Mouse (Mus musculus) layer of hippocampus, adult 9-10 months (tissue): ENCODE measurements around the gene Isg15.

Experiments
- DNase-seq: peaks from one replicate; pipeline ENCODE4 v3.0.0; 2022; ENCODE audit warnings: low spot score

Gene Isg15

DNA sequence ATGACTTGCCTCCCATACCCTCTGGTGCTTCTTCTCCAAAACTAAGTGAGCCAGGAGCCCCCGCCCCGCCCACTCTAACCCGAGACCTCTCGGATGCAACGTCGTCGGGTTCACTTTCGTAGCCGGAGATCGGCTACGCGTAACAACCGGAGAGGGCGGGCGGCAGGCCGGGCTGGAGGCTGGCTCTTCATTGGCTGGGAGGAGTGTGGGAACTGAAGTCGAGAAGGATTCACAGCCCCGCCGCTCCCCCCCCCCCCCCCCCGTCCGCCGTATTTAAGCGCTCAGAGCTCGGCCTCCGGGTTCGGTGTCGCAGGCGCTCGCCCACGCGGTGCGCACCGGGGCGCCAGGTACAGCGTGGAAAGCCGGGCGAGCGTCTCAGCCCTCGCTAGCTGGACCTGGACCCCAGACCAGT, 2.4 kb upstream of the Isg15 start, which contains the start of gene AW011738:
AW011738 (plus strand) TSS at position 304 of the 412 bp plus-strand sequence.
- no peak for DNase-seq

DNA sequence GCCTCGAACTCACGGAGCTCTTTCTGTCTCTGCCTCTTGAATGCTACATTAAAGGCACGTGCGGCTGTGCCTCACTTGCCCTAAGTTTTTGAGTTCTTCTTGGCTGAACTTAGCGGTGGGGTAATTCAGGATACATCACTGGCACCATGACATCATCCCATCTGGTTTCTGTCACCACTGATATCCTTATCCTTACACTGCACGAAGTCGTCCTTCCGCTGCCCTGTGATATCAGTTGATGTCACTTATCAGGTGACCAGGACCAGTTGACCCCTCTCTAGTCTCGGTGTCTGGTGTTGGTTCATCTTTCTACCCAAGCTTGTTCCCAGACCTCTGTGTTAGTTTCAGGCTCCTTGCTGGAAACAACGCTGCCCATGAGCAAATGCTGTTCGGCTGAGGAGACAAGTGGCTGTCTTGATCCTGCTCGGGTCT, 1.9 kb upstream of the Isg15 start:
- no peak for DNase-seq

GRCm38 (mm10) chr4:156197829-156198205, 2.8 kb downstream of the Isg15 start:
- DNase-seq, result peak; percentile 49

DNA sequence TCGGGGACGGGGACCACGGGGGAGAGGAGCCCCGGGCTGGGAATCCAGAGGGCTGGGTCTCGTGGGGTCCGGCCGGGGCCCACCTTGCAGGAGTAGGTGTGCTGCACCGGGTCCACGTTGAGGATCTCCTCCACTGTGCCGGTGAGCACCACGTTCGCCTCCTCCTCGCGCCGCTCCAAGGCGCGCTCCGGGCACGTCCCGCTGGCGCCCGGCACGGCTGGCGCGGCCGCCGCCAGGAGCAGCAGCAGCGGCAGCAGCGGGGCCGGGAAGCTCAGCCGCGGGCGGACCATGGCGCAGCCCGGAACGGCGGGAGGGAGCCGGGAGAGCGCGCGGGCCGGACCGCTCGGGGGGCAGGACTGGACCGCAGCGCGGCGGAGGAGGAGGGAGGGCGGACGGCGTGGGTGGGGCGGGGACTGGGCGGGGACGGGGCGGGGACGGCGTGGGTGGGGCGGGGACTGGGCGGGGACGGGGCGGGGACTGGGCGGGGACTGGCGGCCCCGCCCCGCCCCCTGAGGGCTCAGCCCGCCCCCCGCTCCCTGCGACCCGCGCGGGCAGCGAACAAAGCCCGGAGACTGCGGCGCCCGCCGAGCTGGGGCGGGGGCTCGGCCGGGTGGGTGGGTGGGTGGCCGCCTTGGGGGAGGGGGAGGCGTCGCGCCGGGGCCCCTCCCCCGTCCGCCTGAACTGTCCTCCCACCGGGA, 3.3 kb downstream of the Isg15 start, which contains the start of gene Agrn:
Agrn (minus strand) TSS at position 358 of the 698 bp plus-strand sequence.
- no peak for DNase-seq

GRCm38 (mm10) chr4:156195927-156196870, 4.4 kb downstream of the Isg15 start:
- DNase-seq, result no peak

- no peak for DNase-seq
These were observed 6.3 kb downstream of the Isg15 start for GRCm38 (mm10) chr4:156194346-156194745.

DNA sequence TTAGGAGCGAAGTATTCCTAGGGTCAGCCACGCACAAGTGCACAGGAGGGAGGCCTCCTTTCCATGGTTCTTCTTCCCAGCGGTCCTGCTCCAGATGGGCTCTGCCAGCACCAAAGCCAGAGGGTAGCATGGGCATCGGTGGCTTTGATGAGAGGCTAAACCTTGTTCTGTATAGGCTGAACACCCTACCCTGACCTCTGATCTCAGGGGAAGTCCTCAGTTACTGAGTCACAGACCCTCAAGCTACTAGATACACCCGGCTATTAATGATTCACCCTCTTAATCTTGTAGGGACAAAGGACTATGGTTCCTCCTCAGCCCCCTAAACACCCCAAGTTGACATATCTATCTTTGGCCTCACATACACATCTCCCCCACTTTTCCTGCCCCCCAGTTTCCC, 6.7 kb downstream of the Isg15 start:
- DNase-seq, result no peak

- no peak for DNase-seq
These were observed 7.4 kb downstream of the Isg15 start for GRCm38 (mm10) chr4:156193200-156193590.

- DNase-seq, result no peak
These were observed 8.0 kb downstream of the Isg15 start for GRCm38 (mm10) chr4:156192421-156193199.

GRCm38 (mm10) chr4:156188811-156189323, 11.8 kb downstream of the Isg15 start:
- DNase-seq, result no peak

DNA sequence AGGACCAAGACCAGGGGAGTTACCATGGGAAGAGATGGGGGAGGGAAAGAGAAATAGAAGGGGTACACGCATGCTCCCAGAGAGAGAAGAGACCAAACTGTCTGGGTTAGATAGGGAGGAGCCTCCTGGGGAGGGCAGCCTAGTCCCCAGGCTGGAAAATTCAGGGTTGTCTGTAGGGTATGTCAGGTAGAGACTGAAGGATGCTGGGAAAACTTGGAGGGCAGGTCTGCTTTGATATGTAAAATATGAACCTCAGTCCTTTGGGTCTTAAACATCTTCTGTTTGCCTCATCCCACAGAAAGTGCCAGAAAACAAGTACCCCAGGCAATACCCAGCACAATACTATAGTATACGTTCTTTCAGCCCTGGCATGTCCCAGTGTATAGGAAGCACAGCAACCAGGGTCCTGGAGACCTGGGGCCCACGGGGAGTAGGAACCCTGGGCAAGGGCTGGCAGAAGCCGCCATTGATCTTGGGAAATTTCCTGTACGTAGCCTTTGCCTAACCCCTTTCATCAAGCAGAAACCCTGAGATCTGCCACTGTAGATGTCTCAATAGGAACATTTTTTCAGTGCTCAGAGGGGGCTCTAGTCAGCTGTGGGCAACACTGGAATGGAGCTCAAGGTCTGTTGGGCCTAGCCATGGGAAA, 12.3 kb downstream of the Isg15 start:
- DNase-seq, result no peak

DNA sequence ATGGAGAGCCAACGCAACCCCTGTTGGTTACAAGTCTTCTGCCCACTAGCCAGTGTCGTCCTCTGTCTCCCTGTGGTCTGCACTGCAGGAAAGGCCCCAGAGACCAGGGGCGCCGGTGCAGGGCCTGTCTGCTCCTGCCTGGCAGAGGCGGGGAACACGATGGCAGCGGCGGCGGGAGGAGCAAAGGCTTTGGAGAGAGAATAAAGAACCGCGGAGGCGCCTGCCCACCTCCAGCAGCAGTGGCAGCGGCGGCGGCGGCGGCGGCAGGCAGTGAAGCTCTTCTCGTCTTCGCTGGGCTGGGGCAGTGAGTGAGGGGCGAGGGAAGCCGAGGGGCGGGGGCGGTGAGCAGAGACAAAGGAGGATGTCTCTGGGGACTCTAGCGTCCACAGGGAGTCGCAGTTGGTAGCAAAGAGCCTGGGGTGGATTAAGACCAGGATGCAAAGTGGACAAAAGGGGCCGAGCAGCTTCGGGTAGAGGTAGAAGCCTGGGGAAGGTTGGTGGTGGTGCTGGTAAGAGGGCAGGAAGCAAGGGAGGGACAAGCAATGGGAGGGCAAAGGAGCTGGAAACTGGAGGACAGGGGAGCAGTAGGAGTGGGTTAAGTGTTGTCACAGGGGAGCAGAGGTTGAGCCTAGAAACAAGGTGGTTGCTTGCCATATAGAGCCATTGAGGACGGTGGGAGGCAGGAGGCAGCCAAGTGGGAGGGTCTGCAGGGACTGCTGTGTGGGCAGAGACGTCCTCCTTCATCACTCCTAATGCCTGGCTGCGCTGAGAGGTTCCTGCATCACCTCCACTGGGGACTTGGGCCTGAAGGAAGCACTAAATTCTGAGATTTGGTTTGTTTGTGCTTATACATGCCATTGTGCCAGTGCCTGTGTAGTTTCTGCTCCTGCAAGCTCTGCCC, 14.4 kb downstream of the Isg15 start:
- DNase-seq, result no peak

DNA sequence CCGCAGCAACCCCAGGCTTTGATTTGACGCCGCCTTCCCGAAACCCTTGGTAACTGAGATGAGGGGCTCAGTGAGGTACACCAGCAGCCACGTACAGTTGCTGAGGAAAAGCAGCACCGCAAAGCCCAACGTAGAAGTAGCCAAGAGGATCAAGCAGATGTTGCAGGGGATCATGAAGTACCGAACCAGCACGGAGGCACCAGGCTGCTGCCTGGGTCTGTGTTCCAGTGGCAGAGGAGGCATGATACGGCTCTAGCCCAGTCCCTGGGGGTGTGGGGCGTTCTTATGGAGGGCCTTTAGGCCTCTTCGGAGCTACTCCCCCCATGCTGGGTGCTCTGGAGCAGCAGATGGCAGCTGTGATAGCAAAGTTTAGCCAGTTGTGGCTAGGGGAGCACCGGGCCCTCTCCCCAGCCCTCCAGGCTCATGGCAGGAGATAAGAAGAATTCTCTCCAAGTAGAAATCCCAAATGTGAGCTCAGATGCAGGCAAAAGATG, 15.1 kb downstream of the Isg15 start:
- DNase-seq, result no peak

DNA sequence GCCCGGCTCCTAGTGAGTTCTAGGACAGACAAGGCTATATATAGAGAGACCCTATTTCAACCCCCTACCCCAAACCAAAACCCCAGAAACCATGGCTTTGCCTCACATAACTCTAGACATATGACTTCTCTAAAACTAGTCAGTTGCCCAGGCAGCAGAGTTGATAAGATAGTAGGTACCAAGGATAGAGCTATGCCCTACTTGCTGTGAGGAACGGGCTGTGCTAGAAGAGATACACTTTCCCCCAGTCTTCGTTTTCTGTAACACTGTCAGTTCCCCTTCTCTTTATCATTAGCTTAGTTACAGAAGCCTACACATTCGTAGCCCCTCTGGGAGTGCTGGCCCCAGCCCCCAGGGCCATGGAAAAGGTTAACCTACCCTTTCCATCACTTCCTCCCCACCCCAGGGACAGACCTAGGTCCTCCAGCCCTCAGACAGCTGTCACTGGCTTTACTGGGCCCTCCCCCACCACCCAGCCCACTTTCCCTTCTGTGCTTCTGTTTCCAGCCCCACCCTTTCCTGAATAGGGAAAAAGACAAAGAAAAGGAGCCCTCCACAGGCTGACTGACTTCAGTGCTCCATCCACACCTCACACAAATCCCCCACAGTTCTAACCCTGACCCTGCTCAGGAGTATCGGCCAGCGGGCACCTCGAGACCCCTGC, 16.2 kb downstream of the Isg15 start:
- DNase-seq, result no peak

DNA sequence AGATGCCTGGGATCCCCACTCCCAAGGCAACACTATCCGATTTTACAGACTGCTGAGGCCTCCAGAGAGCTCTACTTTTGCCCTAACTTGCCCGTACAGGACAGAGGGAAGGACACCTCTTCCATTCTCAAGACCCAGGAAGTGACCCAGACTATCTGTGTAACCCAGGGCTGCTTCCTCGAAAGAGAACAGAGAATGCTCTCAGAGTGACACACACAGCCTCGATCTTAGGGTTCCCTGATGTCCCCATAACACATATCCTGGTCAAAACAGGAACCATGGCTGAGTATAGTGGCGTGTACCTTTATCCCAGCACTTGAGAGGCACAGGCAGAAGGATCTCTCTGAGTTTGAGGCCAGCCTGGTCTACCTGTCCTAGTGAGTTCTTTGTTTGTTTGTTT, 16.9 kb downstream of the Isg15 start:
- DNase-seq, result no peak

- DNase-seq, result no peak
These were observed 23.0 kb downstream of the Isg15 start for GRCm38 (mm10) chr4:156177630-156178029.

- no peak for DNase-seq
These were observed 28.8 kb downstream of the Isg15 start for GRCm38 (mm10) chr4:156171828-156172227.

DNA sequence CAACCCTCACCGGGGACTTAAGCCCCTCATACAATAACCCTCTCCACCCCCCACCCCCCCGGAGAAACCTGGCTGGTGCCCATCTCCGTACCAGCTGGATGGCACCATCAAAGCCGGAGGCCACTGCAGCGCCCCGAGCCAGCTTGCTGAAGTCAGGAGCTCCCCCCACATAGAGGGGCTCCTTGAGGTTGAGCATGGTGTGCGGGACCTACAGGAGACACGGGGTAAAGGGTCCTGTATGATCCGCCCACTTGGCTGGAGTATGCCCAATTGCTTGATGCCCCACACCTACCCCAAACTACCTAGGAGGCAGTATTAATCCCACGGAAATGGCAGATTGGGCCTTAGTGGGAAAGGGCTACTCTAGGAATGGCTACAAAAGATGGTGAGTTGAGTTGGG, 31.5 kb downstream of the Isg15 start:
- no peak for DNase-seq

GRCm38 (mm10) chr4:156168611-156169010, 32.0 kb downstream of the Isg15 start:
- no peak for DNase-seq

- DNase-seq, result no peak
These were observed 34.1 kb downstream of the Isg15 start for GRCm38 (mm10) chr4:156166477-156166876.
